Mouse (Mus musculus) G1E (cell line): ENCODE results near the gene Lrrc2.

Source experiments
- CTCF ChIP-seq: IDR thresholded peaks from 2 replicates; pipeline ENCODE4 v1.5.1; 2012; ENCODE audit warnings: low read depth, low read length, inconsistent platforms, mixed read lengths
- GATA1 ChIP-seq: IDR thresholded peaks from 2 replicates; pipeline ENCODE4 v1.6.1; 2012; ENCODE audit warnings: borderline replicate concordance, low read length, inconsistent platforms, mixed read lengths
- GATA2 ChIP-seq: IDR thresholded peaks from 2 replicates; pipeline ENCODE4 v1.6.1; 2012; ENCODE audit warnings: low read depth, low read length, inconsistent platforms, borderline replicate concordance
- POLR2AphosphoS5 ChIP-seq: IDR thresholded peaks from 2 replicates; pipeline ENCODE4 v1.6.1; 2012; ENCODE audit warnings: low read depth, low read length, inconsistent platforms; ENCODE audit not compliant: insufficient replicate concordance
- TAL1 ChIP-seq: conservative IDR thresholded peaks from 2 replicates; pipeline ENCODE4 v1.6.1; 2012; ENCODE audit warnings: low read depth, low read length, inconsistent platforms, mixed read lengths

- TF ChIP-seq CTCF (no peak), GATA1 (no peak), TAL1 (no peak), POLR2AphosphoS5 (no peak), GATA2 (no peak)
Measured at GRCm38 (mm10) chr9:110909371-110909967, 41.9 kb upstream of the Lrrc2 start.
